Mouse (Mus musculus): ENCODE results near the gene Fam133b.

Fam133b gene

GRCm38 (mm10) chr5:3543629-3544479, at the start of gene Fam133b:
Gene Fam133b, plus strand, starts transcription at chr5:3543833.
- DNase-seq (ENCODE audit: low read depth, low spot score): peak; percentile 93

- DNase-seq (ENCODE audit: low read depth, low spot score): no peak
Measured at GRCm38 (mm10) chr5:3493968-3494367, 49.7 kb upstream of the Fam133b start.

GRCm38 (mm10) chr5:3494452-3495187, 49.0 kb upstream of the Fam133b start:
- peak; percentile 82 for DNase-seq (ENCODE audit: low read depth, low spot score)

GRCm38 (mm10) chr5:3497505-3497925, 46.1 kb upstream of the Fam133b start:
- peak; percentile 20 for DNase-seq (ENCODE audit: low read depth, low spot score)

- no peak for DNase-seq (ENCODE audit: low read depth, low spot score)
Measured at GRCm38 (mm10) chr5:3500298-3500697, 43.3 kb upstream of the Fam133b start.

GRCm38 (mm10) chr5:3500957-3501563, 42.6 kb upstream of the Fam133b start:
- peak; percentile 66 for DNase-seq (ENCODE audit: low read depth, low spot score)

- DNase-seq (ENCODE audit: low read depth, low spot score): peak; percentile 83
Measured at GRCm38 (mm10) chr5:3501564-3502001, 42.0 kb upstream of the Fam133b start.

- peak; percentile 78 for DNase-seq (ENCODE audit: low read depth, low spot score)
Measured at GRCm38 (mm10) chr5:3502610-3503350, 40.9 kb upstream of the Fam133b start.

GRCm38 (mm10) chr5:3503373-3503772, 40.3 kb upstream of the Fam133b start:
- no peak for DNase-seq (ENCODE audit: low read depth, low spot score)

GRCm38 (mm10) chr5:3503836-3504323, 39.8 kb upstream of the Fam133b start:
- no peak for DNase-seq (ENCODE audit: low read depth, low spot score)

- no peak for DNase-seq (ENCODE audit: low read depth, low spot score)
Measured at GRCm38 (mm10) chr5:3504453-3504852, 39.2 kb upstream of the Fam133b start.

GRCm38 (mm10) chr5:3505553-3505952, 38.1 kb upstream of the Fam133b start:
- no peak for DNase-seq (ENCODE audit: low read depth, low spot score)

- DNase-seq (ENCODE audit: low read depth, low spot score): no peak
Measured at GRCm38 (mm10) chr5:3508480-3509381, 34.9 kb upstream of the Fam133b start.

- DNase-seq (ENCODE audit: low read depth, low spot score): no peak
Measured at GRCm38 (mm10) chr5:3509503-3509902, 34.1 kb upstream of the Fam133b start.

- DNase-seq (ENCODE audit: low read depth, low spot score): no peak
Measured at GRCm38 (mm10) chr5:3511097-3511795, 32.4 kb upstream of the Fam133b start.

GRCm38 (mm10) chr5:3512584-3512983, 31.0 kb upstream of the Fam133b start:
- peak; percentile 38 for DNase-seq (ENCODE audit: low read depth, low spot score)

- no peak for DNase-seq (ENCODE audit: low read depth, low spot score)
Measured at GRCm38 (mm10) chr5:3514901-3515311, 28.7 kb upstream of the Fam133b start.

- no peak for DNase-seq (ENCODE audit: low read depth, low spot score)
Measured at GRCm38 (mm10) chr5:3515477-3515876, 28.2 kb upstream of the Fam133b start.

GRCm38 (mm10) chr5:3516481-3517075, 27.1 kb upstream of the Fam133b start:
- DNase-seq (ENCODE audit: low read depth, low spot score): peak; percentile 63

All from 3T3-L1 (cell line).